Mouse (Mus musculus) hindbrain, embryonic 12.5 days (tissue): Measurements from ENCODE around the gene Ceacam2. TPM values are rescaled to one million over a fixed set of nuclear protein-coding genes. Genes with fewer than 3 reads are reported as not detected.
"Not testable (repeated sequence)": the region's sequence is repeated elsewhere in the genome, so short reads cannot be mapped to it uniquely, and the experiment has no call there.

Source experiments
- ATAC-seq: fragments of 200-750 bp; cut with Nextera tagmentation; 2 replicates; pipeline ENCODE4 v1.8.0; 2017; ENCODE audit warnings: moderate TSS enrichment; ENCODE audit not compliant: low FRiP score
- H3K27ac ChIP-seq: fragments of 300-500 bp; sonication (generic); 2 replicates; pipeline ENCODE4 v1.5.1; 2016; ENCODE audit warnings: mild to moderate bottlenecking
- H3K27me3 ChIP-seq: fragments of 300-500 bp; sonication (generic); 2 replicates; pipeline ENCODE4 v1.6.1; 2016; ENCODE audit warnings: mild to moderate bottlenecking
- H3K36me3 ChIP-seq: fragments of 300-500 bp; sonication (generic); 2 replicates; pipeline ENCODE4 v1.6.1; 2016; ENCODE audit warnings: mild to moderate bottlenecking
- H3K4me1 ChIP-seq: fragments of 300-500 bp; sonication (generic); 2 replicates; pipeline ENCODE4 v1.6.1; 2016
- H3K4me2 ChIP-seq: fragments of 300-500 bp; sonication (generic); replicated peaks from 2 replicates; pipeline ENCODE4 v1.6.1; 2016; ENCODE audit warnings: mild to moderate bottlenecking
- H3K4me3 ChIP-seq: fragments of 300-500 bp; sonication (generic); 2 replicates; pipeline ENCODE4 v1.5.1; 2016; ENCODE audit warnings: mild to moderate bottlenecking
- H3K9ac ChIP-seq: fragments of 300-500 bp; sonication (generic); 2 replicates; pipeline ENCODE4 v1.6.1; 2016; ENCODE audit warnings: mild to moderate bottlenecking, moderate library complexity
- H3K9me3 ChIP-seq: fragments of 300-500 bp; sonication (generic); replicated peaks from 2 replicates; pipeline ENCODE4 v1.6.1; 2016; ENCODE audit warnings: mild to moderate bottlenecking
- WGBS: fragments of 180-500 bp; shearing (Covaris S2); methylation state at CpG from one replicate; pipeline ENCODE4 v1.1.7; 2016; 5-methylcytosine and 5-hydroxymethylcytosine counted together
- polyA plus RNA-seq: library from polyadenylated mRNA; unstranded; fragments of >200 nt; fragmentation: Nextera tagmentation; extraction: Ambion mirVana; gene quantifications from 2 replicates; pipeline ENCODE4 v1.2.1, GENCODE M21; 2016

Gene Ceacam2
- not detected in 2 replicates for polyA plus RNA-seq

GRCm38 (mm10) chr7:25539376-25539907 is at the start of gene Ceacam2:
TSS of gene Ceacam2 (minus strand) at chr7:25539857.
- not testable (repeated sequence) for ATAC-seq, H3K9ac ChIP-seq, H3K27me3 ChIP-seq, H3K4me3 ChIP-seq, H3K9me3 ChIP-seq, H3K36me3 ChIP-seq, H3K27ac ChIP-seq, H3K4me1 ChIP-seq, H3K4me2 ChIP-seq
- 69% methylated on average over 3 of the region's 3 CpGs for WGBS

- Histone ChIP-seq H3K36me3 (no peaks in the 10 kb centered on the region), H3K9ac (no peak overlapping the region), H3K4me3 (no peak overlapping the region), H3K4me2 (no peak overlapping the region), H3K27ac (no peak overlapping the region), H3K9me3 (no peaks in the 10 kb centered on the region), H3K27me3 (no peaks in the 10 kb centered on the region), H3K4me1 (no peaks in the 10 kb centered on the region)
- 83% methylated on average over 9 of the region's 9 CpGs for WGBS
- ATAC-seq = no peak
These were observed 45.9 kb upstream of the Ceacam2 start for GRCm38 (mm10) chr7:25585351-25586204.

GRCm38 (mm10) chr7:25584651-25585050 is 45.0 kb upstream of the Ceacam2 start:
- H3K9me3 ChIP-seq = no peaks in the 10 kb centered on the region
- H3K27ac ChIP-seq = no peak overlapping the region
- WGBS = 90% methylated on average over 5 of the region's 5 CpGs

GRCm38 (mm10) chr7:25582301-25582810 is 42.7 kb upstream of the Ceacam2 start:
- Histone ChIP-seq H3K9me3 (no peaks in the 10 kb centered on the region), H3K27me3 (no peaks in the 10 kb centered on the region), H3K27ac (no peak overlapping the region), H3K4me2 (no peak overlapping the region), H3K9ac (no peak overlapping the region), H3K4me1 (no peaks in the 10 kb centered on the region), H3K36me3 (no peaks in the 10 kb centered on the region), H3K4me3 (no peak overlapping the region)
- 91% methylated on average over 15 of the region's 15 CpGs for WGBS
- no peak for ATAC-seq

More at GRCm38 (mm10) chr7:25584651-25585050, 45.0 kb upstream of the Ceacam2 start:
- Histone ChIP-seq H3K9ac (no peak overlapping the region), H3K4me1 (no peaks in the 10 kb centered on the region), H3K4me2 (no peak overlapping the region), H3K36me3 (no peaks in the 10 kb centered on the region), H3K27me3 (no peaks in the 10 kb centered on the region), H3K4me3 (no peak overlapping the region)
- no peak for ATAC-seq

- WGBS = 91% methylated on average over 10 of the region's 10 CpGs
These were observed 39.8 kb upstream of the Ceacam2 start for GRCm38 (mm10) chr7:25579441-25579840.

GRCm38 (mm10) chr7:25576793-25577437 is 37.3 kb upstream of the Ceacam2 start:
- H3K4me3 ChIP-seq, H3K9ac ChIP-seq, ATAC-seq, H3K27me3 ChIP-seq, H3K9me3 ChIP-seq, H3K4me2 ChIP-seq, H3K4me1 ChIP-seq, H3K36me3 ChIP-seq, H3K27ac ChIP-seq: not testable (repeated sequence)
- WGBS = 81% methylated on average over 14 of the region's 14 CpGs

More at GRCm38 (mm10) chr7:25579441-25579840, 39.8 kb upstream of the Ceacam2 start:
- Histone ChIP-seq H3K36me3 (no peaks in the 10 kb centered on the region), H3K4me2 (no peak overlapping the region), H3K9ac (no peak overlapping the region), H3K4me3 (no peak overlapping the region), H3K4me1 (no peaks in the 10 kb centered on the region), H3K9me3 (no peaks in the 10 kb centered on the region), H3K27me3 (no peaks in the 10 kb centered on the region), H3K27ac (no peak overlapping the region)
- ATAC-seq = no peak

- H3K9ac ChIP-seq, H3K36me3 ChIP-seq, H3K27me3 ChIP-seq, ATAC-seq, H3K4me2 ChIP-seq, H3K9me3 ChIP-seq, H3K4me3 ChIP-seq, H3K4me1 ChIP-seq, H3K27ac ChIP-seq: not testable (repeated sequence)
- 41% methylated on average over 6 of the region's 6 CpGs for WGBS
These were observed 36.7 kb upstream of the Ceacam2 start for GRCm38 (mm10) chr7:25576308-25576707.

GRCm38 (mm10) chr7:25575870-25576269 is 36.2 kb upstream of the Ceacam2 start:
- Histone ChIP-seq H3K27ac (no peak overlapping the region), H3K27me3 (no peaks in the 10 kb centered on the region)
- WGBS = 14% methylated on average over 8 of the region's 8 CpGs

GRCm38 (mm10) chr7:25575105-25575504 is 35.4 kb upstream of the Ceacam2 start:
- no peak overlapping the region for H3K4me3 ChIP-seq
- no peaks in the 10 kb centered on the region for H3K27me3 ChIP-seq
- no peaks in the 10 kb centered on the region for H3K4me1 ChIP-seq
- H3K9ac ChIP-seq = no peak overlapping the region
- no peaks in the 10 kb centered on the region for H3K36me3 ChIP-seq
- WGBS = 82% methylated on average over 5 of the region's 5 CpGs
- no peak for ATAC-seq
- H3K9me3 ChIP-seq = no peaks in the 10 kb centered on the region
- no peak overlapping the region for H3K4me2 ChIP-seq
- H3K27ac ChIP-seq = no peak overlapping the region

More at GRCm38 (mm10) chr7:25575870-25576269, 36.2 kb upstream of the Ceacam2 start:
- Histone ChIP-seq H3K4me3 (no peak overlapping the region), H3K36me3 (no peaks in the 10 kb centered on the region), H3K9me3 (no peaks in the 10 kb centered on the region), H3K4me1 (no peaks in the 10 kb centered on the region), H3K4me2 (no peak overlapping the region), H3K9ac (no peak overlapping the region)
- ATAC-seq = no peak

GRCm38 (mm10) chr7:25573806-25574205 is 34.1 kb upstream of the Ceacam2 start:
- WGBS = 80% methylated on average over 5 of the region's 5 CpGs
- not testable (repeated sequence) for H3K9me3 ChIP-seq, ATAC-seq, H3K9ac ChIP-seq, H3K27me3 ChIP-seq, H3K4me1 ChIP-seq, H3K27ac ChIP-seq, H3K4me2 ChIP-seq, H3K4me3 ChIP-seq, H3K36me3 ChIP-seq

- no peak overlapping the region for H3K27ac ChIP-seq
- 94% methylated on average over 7 of the region's 7 CpGs for WGBS
- ATAC-seq = no peak
These were observed 29.1 kb upstream of the Ceacam2 start for GRCm38 (mm10) chr7:25568721-25569120.

GRCm38 (mm10) chr7:25541464-25541863 is 1.8 kb upstream of the Ceacam2 start:
- not testable (repeated sequence) for H3K36me3 ChIP-seq, H3K4me1 ChIP-seq, H3K4me3 ChIP-seq, ATAC-seq, H3K9me3 ChIP-seq, H3K4me2 ChIP-seq, H3K27ac ChIP-seq, H3K9ac ChIP-seq, H3K27me3 ChIP-seq
- 75% methylated on average over 8 of the region's 8 CpGs for WGBS

More at GRCm38 (mm10) chr7:25568721-25569120, 29.1 kb upstream of the Ceacam2 start:
- Histone ChIP-seq H3K4me1 (no peaks in the 10 kb centered on the region), H3K9ac (no peak overlapping the region), H3K4me2 (no peak overlapping the region), H3K27me3 (no peaks in the 10 kb centered on the region), H3K4me3 (no peak overlapping the region), H3K9me3 (0 out of 2 replicates have a peak, but pooled peaks cover 3% of the 10 kb centered on the region), H3K36me3 (no peaks in the 10 kb centered on the region)
